Mouse (Mus musculus) gastrocnemius, adult 18-20 months (tissue): ENCODE measurements around the gene 2900011O08Rik. TPM values are rescaled to one million over a fixed set of nuclear protein-coding genes. Genes with fewer than 3 reads are reported as not detected.

Experiments
- DNase-seq: peaks from one replicate; pipeline ENCODE4 v3.0.0; 2021; ENCODE audit warnings: low spot score
- total RNA-seq, 2 experiments: library from RNA; stranded (reverse); gene quantifications; 2 replicates each; pipeline ENCODE4 v1.2.3; 2021

Gene 2900011O08Rik
- total RNA-seq, 2 experiments from 2014 or later: not detected

DNA sequence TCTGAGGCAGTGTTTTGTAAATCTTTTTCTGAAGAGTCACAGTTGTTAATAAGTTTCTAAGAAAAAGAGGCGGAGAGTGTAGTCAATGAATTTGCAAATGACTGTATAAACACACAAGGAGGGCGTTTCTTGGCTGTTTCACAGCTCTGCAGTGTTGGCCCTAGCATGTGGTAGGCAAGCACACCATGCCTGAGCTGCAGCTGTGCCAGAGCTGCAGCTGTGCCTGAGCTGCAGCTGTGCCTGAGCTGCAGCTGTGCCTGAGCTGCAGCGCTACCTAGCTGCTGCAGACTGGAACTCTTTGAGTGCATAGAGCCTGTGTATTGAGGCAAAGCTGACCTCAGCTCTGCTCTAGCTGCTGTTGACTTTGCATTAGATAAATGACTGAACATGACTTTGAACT is 17.8 kb downstream of the 2900011O08Rik start:
- no peak for DNase-seq

DNA sequence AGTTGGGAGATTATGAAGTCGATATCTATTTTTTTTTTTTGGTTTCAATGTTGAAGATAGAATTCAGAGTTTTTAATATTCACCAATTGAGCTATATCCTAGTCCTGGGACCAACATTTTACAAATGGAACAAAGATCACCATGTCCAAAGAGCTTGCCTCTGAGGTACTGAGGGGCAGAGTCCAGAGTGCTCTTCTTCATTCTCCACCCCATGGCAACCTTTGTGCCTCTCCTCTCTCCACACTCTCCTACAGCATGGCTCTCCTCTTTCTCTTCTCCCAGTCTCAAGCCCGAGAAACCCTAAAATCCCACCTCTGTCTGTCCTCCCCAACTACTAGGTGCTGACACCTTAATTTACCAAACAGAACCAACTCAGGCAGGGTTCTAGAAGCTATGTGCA is 18.3 kb downstream of the 2900011O08Rik start:
- no peak for DNase-seq

DNA sequence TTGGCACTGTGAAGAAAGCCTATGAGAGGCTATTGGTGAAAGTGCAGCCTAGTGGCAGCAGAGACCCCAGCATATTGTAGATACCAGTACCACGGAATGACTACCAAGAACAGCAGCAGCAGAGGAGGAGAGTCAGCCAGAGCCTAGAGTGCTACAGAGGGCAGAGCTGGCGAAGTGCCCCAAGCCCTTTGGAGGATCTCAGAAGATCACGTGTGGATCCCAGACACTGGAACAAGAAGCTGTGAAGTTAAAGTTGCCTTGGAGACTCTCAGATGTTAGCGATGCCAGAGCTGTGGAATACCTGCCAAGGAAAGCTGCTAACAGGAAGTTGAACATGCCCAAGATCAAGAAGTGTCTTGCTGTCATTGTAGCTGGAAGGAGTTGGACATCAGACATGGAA is 18.9 kb downstream of the 2900011O08Rik start:
- DNase-seq: no peak

DNA sequence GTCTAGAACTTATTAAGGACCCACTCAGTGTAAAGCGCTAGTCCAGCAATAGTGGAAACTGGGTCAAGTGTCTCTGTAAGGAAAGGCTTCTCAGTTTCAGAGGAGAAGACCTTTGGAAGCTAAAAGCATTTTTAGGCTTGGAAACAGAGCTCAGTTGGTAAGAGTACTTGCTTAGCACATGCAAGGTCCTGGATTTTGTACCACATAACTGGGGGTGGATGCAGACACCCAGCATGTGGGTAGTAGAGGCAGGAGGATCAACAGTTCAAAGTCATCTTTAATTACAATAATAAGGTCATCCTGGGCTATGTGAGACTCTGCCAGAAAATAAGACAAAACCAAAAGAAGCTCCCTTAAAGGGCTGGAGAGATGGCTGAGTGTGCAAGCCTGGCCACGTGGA is 21.7 kb downstream of the 2900011O08Rik start:
- no peak for DNase-seq

DNA sequence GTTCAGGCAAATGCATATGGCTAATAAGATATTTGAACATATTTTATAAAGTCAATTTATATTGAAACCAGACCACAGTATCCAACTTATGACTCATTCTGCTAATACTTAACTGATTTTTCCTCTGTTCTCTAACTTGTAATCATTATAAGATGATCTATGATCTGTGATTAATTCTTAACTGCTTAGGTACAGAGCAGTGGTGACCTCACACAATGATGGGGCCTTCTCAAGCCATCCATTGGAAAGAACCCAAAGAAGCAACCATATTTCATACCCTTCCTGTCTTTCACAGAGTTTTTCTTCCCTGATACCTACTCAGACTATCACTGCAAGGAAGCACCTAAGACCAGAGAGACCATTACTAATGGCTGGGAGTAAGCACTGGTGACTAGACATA is 22.3 kb downstream of the 2900011O08Rik start:
- no peak for DNase-seq

DNA sequence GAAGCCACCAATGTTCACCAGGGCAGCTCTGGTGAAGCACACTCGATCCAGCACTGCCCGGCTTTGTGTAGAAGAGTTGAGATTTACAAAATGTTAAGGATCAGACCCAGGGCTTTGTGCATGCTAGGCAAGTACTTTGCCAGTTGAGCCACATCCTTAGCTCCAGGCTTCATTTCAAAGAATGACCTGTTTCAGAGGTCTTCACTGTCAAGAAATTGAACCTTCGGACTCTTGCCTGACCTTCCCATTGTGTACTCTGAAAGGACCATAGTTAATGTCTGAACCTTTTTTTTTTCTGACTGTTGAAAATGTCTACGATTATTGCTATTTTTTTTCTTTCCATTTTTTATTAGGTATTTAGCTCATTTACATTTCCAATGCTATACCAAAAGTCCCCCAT is 23.6 kb downstream of the 2900011O08Rik start:
- no peak for DNase-seq

DNA sequence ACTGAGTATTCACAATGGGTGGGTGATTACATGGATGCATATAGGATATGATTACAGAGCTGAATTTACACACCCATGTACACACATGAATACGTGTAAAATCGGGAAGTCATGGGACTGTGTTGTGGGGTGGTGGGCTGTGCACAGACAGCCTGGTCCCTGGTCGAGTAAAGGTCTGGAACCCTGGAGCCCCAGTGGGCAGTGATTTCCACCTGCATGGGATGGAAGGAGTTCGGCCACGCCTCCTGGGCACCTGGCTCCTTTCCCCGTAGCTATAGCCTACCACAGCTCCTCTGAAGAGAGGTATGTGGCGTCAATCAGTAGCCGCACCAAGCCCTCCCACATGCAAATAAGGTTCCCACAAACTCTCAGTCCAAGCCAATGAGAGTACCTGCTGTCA is 30.9 kb downstream of the 2900011O08Rik start:
- DNase-seq: no peak

DNA sequence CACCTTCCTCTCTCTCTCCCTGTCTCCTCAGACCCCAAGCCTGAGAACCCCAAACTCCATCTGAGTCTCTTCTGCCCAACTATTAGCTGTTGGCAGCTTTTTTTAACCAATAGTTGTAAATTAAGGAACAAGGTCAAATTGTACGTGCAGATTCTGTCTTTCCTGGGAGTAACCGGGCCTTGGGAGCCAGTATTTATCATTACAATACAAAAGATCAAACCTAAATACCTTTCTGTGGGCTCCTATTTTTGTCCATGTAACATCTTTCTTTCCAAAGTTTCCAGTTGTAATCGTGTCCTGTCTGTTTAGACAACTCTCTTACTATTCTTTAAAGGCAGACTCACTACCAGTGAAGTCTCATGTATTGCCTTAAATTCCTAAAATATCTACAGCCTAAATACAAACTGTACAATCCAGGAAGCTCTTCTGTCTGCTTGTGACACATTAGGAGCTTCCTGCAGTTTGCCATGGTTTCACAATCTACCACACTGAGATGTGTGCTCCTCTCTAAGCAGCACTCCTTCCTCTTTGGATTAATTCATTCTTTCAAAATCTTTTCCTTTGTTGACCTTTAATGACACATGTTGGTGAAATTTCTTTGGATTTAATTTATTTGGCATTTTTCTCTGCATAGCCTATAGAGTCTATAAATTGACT is 34.9 kb downstream of the 2900011O08Rik start:
- DNase-seq: no peak

DNA sequence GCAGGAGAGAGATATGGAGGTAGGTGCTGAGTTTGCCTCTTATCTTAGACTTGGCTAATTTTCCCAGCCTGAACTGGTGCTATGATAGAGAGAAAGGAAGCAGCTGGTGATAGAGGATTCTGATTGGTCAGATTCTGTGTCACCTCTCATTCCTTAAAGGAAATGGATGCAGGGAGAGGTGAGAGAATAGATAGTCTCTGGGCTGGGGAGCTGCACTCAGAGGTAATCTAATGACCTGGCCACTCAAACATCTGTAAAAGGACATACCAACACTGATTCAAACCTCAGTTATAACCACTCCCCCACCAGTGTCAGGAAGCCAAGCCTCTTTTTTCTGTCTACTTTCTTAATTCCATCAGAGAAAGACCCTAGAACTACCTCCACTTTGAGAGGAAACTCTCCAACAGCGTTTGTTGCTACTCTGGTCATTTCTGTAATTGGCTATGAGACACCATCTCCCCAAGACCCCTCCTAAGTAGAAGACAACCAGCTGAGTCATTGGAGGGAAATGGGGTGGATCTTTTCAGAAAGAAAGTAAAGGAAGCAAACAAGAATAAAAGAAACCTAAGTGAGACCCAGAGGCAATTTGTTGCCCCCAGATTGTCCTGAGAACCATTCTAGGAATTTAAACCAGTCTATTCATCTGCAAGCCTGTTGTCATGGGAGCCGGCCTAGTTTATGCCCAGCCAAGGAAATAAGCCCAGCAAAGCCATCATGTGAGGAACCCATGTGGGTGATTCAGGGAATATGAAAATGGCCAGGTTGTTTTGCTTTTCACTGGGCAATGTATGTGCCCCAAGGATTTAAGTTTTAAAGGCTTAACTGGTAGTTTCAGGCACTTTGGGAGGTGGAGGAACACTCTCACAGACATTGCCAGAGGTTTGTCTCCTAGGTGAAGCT is 38.9 kb downstream of the 2900011O08Rik start:
- no peak for DNase-seq

DNA sequence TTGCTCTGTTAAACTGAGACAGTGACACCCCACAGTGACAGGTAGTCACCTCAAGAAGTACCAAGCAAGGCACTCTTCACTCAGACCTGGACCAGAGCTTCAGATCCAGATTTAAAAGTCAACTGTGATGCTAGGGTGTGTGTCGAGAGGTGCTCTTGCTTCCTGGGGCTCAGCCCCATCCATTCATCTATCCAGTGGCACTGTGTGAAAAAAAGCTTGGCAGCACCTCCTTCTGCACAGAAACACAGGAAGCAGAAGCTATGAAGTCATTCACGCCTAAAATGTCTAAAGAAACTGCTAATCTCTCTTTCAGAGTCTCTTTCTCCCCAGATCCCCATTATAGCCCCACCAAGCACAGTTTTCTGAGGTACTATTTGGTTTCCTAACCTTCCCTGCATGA is 42.7 kb downstream of the 2900011O08Rik start:
- DNase-seq: no peak

DNA sequence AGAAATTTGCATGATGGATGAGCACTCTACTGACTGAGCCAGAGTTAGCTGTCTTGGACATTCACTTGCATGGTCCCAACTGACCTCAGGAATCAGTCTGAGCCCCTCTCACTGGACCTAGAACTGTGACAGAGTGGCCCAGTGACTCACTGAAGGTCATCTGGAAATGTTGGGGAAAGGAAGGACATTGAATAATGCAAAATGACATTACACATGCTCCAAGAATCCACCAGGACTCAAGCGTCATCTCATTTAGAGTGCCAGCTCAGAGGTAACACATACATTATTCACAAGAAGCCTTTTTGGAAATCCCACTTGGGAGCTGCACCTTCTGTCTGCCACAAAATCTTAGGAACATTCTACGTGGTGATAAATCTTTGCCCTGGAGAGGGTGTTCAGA is 43.4 kb downstream of the 2900011O08Rik start:
- no peak for DNase-seq

DNA sequence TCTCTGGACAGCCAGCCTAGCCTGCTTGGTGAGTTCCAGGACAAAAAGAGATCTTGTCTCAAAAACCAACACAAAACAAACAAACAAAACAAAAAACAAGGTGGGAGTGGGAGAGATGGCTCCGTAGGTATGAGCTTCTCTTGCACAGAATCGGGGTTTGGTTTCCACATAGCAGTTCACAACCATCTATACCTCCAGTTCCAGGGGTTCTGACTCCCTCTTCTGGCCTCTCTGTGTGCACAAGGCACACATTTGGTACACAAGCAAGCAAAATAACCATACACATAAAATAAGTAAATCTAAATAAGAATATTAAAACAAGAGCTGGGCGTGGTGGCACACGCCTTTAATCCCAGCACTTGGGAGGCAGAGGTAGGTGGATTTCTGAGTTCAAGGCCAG is 44.2 kb downstream of the 2900011O08Rik start:
- DNase-seq: no peak

DNA sequence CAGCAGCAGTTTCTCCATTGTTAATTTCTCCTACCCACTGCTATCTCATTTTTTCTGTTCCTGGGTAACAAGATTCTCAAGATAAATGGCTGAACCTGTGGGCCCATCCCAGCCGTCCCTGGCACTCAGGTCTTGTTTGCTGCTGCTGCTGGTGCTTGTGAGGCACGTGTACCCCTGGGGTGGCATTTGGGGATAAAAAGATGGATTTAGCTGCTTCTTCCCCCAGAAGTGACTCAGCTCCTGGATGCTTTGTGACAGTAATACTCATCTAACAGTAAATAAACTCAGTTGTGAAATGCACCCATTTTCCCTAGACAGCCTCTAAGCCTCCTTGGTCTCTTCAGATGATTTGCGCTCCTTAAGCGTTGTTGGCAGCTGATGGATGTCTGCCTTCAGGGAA is 46.7 kb downstream of the 2900011O08Rik start:
- no peak for DNase-seq

DNA sequence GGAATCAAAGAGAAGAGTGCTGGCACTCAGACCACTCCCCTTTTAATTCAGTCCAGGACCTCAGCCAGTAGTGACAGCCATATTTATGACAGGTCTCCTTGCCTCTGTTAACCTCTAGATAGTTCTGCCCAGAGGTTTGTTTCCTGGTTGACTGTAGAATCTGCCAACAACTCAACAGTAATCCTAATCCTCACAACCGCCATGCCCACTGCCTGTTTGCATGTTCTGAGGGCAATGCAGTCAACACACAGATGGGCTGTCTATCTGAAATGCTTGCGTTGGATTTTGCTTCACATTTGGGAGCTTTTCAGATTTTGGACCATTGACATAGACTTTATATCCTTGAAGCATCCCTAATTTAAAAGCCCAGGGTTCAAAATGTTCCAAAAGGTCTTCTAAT is 56.0 kb downstream of the 2900011O08Rik start:
- no peak for DNase-seq

DNA sequence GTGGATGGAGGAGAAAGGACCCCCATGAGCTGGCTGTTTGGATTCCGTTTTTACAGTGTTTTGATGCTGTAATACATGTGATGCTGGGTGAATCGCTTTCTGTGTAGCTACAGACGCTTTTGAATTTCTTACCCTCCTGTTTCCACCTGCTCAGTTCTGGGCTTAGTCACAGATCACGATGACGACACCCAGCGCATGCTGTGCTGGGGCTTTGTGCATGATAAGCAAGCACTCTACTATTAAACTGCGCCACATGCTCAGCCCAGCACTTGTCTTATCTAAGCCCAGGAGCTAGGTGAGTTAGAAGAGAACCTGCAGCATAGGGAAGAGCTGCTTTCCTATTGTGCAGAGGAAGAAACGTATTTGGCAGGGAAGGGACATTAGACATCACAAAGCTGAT is 58.3 kb downstream of the 2900011O08Rik start:
- DNase-seq: no peak

DNA sequence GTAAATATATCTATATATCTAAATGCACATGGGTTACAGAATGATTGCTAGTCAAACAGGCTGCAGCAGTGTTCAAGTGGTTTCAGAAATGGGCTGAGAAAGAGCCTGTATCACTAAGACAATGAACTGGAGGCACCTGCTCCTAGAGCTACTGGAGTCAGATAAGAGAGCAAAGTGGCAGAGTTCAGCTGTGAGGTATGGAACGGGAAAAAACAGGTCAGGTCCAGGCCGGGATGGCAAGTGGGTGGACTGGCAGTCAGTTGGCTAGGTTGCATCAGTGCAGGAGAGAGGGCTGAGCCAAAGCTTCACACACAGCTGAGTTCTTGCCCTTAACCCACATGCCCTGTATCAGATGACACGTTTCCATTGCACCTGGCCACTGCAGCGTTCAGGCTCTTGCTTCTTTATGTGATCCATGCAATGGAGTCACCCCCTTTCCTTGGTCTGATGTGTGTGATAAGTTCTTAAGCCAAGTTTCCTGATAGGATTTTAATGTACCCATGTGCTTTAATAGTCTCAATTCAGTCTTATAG is 59.9 kb downstream of the 2900011O08Rik start:
- no peak for DNase-seq

DNA sequence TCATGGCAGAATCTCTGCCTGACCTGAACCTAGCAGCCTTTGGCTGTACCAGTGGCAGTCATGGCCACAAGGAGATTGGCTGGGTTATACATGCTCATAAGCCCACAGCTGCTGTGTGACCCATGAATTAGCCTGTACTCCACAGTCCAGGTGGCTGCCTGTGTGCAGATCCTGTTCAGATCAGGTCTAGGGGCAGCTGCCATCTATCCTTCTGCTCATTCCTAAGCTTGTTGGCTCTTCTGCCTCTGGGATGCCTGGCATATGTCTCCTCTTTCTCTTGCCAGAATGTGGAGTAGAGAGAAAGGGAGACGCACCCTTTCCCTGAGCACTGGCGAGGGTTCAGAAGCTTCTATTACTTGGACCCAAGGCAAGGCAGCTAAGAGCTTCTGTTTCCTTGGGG is 65.8 kb downstream of the 2900011O08Rik start:
- no peak for DNase-seq

DNA sequence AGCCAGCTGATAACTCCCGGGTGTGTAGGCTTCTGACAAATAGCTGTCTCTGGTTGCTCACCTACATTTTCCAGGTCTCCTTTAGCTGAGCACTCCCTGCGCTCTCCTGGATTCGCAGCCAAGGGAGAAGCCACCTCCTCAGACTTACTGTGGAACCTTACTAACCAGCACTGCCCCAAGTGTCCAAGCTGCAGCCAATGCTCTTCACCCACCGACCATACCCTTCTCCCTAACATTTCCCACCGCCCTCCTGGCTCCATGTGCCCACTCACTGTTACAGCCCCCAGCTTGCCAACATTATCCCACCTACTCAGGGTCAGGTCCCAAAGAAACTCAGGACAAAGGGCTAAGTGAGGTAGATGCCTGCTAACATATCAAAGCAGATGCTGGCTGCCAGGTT is 66.7 kb downstream of the 2900011O08Rik start:
- no peak for DNase-seq

DNA sequence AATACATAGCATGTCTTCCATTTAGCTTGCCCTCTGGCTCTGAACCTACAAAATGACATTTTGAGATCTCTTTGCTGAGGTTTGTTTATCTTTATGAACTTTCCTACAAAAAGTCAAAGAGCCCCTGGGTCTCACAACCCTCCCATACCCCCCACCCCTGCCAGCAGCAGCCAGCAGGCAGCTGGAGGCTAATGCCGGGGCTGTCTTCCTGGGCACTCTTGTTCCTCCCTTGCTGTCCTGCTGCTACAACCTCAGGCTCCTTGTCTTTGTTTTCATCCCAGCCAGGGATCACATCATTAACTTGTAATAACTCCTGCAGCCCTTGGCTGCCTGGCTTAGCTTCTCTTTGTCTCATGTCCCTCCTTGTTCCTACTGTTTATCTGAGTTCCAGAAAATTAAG is 68.9 kb downstream of the 2900011O08Rik start:
- DNase-seq: no peak

DNA sequence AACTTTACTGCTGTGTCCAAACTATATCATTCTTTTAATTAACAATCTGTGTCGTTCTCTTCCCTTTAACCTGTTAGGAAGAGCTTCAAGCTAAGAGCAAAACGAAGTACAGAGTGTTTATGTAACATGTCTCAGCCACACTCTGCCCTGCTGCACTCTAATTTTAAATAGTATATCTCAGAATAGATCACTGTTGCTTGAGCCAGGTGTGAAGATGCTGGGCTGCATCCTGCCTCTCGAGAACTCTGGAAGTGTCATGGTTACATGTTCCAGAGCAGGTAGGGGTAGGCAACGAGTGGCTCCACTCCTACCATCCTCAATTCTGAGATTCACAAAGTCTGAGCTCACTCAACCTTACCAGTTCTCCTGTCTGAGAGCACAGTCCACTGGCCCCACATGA is 70.3 kb downstream of the 2900011O08Rik start:
- DNase-seq: no peak

DNA sequence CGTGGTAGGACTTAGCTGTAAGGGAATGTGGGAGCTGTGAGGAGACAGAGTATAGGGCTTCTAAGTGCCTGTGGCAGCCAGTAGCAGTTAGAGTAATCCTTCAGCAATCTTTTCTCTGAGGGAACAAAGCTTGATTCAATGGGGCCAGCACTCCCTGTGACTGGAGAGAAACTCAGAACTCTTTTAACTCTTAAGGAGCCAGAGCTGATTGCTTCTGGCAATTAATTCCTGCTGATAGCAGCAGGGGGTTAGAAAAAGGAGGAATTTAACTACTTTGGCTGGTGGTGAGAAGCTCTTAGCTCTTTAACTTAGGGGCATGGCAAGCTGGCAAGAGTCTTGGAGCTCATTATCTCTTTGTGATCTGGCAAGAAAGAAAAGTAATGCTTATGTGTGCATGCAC is 72.1 kb downstream of the 2900011O08Rik start:
- DNase-seq: no peak

DNA sequence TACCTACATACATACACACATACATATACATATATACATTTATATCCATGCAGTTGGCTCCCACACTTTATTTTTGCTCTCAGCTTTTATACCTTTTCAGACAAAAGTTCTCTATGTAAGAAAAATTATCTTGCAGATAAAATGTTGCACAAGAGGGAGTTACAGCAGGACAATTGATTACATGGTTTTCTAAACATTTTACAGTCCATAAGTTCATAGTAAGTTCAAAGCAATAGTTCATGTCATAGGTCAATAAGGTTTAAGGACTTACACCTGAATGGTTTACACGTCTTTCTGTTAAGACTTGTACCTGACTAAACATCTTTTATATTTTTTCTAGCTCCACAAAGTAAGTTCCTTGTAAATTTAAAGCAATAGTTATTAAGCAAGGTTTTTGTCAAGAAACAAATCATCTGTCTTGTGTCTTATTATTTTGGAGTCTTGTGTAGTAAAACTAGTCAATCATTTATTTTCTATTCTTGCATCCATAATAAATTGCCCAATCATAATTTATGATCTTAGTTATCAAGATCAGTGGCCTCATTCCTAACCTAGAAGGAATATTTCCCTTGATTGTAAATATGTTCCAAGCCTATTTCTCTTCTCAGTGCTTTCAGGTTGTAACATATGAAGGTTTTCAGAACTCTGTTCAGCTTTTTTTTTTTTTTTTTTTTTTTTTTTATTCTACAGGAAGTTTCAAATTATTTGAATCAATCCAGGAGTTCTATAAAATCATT is 72.9 kb downstream of the 2900011O08Rik start:
- DNase-seq: no peak
